Mouse (Mus musculus) T-cell, adult 66 days (primary cell): ENCODE results near the gene Dlgap5. TPM values are rescaled to one million over a fixed set of nuclear protein-coding genes. Genes with fewer than 3 reads are reported as not detected.

Source experiments
- total RNA-seq, 2 experiments: library from RNA; stranded (reverse); gene quantifications; 3 replicates in 1 of 2; 4 replicates in 1 of 2; pipeline ENCODE4 v1.2.4; 2023

Gene Dlgap5
- total RNA-seq: 10 to 100 TPM in 1 of 2 experiments, 1 to 10 TPM in 1; 9.5 to 14.3 TPM

DNA sequence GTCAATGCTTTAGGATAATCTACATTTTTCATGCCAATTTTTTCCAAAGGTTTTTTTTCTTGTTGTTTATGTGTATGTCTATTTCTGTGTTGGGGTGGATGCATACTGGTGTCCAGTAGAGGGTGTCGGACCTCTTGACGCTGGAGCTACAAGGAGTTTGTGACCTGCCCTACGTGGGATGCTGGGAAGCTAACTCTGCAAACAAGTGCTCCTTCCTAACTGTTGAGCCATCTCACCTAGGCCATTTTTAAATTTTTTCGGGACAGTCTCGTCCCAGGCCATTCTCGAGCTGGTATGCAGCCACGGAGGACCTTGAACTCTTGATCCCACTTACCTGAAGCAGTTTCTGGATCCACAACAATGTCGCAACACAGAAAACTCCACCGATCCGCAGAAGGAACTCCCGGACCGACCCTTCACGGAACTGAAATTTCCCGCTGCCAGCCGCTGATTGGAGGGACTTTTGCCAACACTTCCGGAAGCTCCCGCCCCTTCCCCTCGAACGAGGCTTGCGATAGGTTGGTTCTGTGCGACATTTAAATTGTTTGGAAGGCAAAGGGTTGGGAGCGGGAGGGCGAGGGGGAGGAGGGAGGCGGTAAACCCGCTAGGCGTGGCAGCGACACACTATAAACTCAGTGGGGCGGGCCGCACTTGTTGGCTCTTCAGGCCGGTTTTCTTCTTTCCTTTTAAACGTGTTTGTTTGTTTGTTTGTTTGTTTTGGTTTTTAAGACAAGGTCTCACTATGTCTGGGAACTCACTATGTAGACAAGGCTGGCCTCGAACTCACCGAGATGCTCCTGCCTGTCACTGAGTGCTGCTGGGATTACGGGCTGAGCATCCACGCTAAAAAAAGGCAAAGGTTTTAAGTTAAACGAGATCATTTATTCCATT lies at the start of gene Dlgap5:
Gene Dlgap5 (minus strand): TSS at position 633 of the 891 bp plus-strand sequence.

DNA sequence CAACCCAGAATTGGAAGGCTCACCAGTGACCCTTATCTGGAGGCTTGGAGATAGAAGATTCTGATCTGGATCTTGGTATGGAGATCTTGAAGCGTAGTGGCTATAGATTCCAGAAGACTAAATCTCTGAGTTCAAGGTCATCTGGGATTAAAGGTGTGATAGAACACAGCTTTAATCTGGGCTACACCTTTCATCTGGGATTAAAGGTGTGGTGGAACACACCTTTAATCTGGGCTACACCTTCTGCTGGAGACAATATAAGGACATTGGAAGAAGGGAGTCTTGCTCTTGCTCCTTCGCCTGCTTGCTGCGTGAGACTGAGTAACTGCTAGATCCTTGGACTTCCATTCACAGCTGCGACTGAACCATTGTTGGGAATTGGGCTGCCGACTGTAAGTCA lies 31.9 kb upstream of the Dlgap5 start, which contains the start of gene Fbxo34:
Gene Fbxo34 (plus strand): TSS at position 301 of the 400 bp plus-strand sequence.

DNA sequence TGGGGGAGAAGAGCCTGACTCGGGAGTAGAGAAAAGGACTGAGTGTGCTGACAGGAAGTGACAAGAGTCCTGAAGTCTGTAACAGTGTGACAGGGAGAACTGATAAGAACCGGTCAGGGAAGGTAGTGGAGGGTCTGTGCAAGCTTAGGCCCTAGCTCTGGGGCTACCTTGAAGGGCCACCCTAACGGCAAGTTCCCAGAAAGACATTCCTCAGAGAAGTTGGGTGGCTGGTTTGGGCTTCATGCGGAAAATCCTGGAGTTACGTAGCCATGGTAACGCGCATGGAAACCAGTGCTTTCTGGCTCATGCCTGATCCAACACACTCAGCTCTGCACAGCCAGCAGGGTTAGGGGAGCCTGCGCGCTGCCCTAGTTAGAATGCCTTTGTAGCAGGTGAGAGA lies 50.7 kb downstream of the Dlgap5 start, which contains the start of gene Lgals3:
Gene Lgals3 (plus strand): TSS at position 291 of the 400 bp plus-strand sequence.

Other genes starting within 250 kb of the Dlgap5 start
- gene Gch1, start 229.0 kb downstream of the Dlgap5 start, total RNA-seq: 10 to 100 TPM; 26.0 to 28.4 TPM
- gene Wdhd1, start 141.6 kb downstream of the Dlgap5 start, total RNA-seq: 10 to 100 TPM; 16.8 to 20.1 TPM
- gene Socs4, start 141.5 kb downstream of the Dlgap5 start, total RNA-seq: 10 to 100 TPM; 27.4 to 28.5 TPM
- 100 to 1,000 TPM; 199 to 206 TPM for gene Mapk1ip1l, start 120.1 kb downstream of the Dlgap5 start, total RNA-seq
- gene Lgals3, start 50.7 kb downstream of the Dlgap5 start, total RNA-seq: 1 to 10 TPM; 1.3 to 5.0 TPM
- 10 to 100 TPM; 18.5 to 27.3 TPM for gene Fbxo34, start 32.0 kb upstream of the Dlgap5 start, total RNA-seq
- 10 to 100 TPM; 28.0 to 42.5 TPM for gene Atg14, start 152.2 kb upstream of the Dlgap5 start, total RNA-seq
- 10 to 100 TPM; 69.3 to 73.6 TPM for gene Ktn1, start 230.0 kb upstream of the Dlgap5 start, total RNA-seq